Comparison of ENCODE assay signal across 12 mouse cellular contexts in the genomic region with DNA sequence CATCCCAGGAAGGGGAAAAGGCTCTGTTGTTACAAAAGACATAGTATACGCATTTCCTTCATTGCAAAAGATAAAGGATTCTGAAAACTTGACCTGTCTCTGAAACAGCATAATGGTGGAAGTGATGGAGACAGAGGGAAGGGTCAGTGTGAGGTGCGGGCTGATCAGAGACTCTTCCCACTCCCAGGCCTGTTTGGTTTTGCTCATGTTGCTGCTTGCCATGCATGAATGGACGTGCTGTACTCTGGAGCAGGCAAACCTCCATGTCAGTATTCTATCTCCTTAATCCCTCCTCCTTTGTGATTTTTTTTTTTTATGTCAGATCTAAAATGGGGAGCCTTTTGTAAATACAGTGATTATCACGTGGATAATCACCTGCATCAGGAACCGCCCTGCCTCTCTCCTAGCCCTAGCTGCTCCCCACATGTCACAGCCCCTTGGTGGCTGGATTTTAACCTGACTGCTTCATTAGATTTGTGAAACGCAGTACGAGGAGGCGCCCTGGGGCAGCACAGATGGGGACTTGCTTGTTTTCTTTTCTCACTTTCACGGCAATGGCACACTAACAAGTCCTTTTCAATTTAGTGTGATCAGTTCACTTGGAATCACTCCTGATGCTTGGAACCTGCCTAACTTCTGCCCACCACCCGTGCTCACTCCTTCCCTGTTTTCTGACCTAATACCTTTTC.
DNase-seq lines count a peak whose midpoint lies in the region; ATAC-seq and TF ChIP-seq lines count a peak whose summit lies in the region.
"Had no signal": no experiment of that assay in that cellular context is flagged by ENCODE, and none has a peak within 500 bp of the region (broad histone marks: within the 10 kb centered on the region; RNA-seq: fewer than 3 reads in every experiment).

No protein-coding gene starts in this region.

- H3K9me3 ChIP-seq in kidney, postnatal 0 days (replicated peaks; ENCODE audit: low read length) = no peaks in the 10 kb centered on the region
- H3K9me3 ChIP-seq in forebrain, embryonic 12.5 days = no peaks in the 10 kb centered on the region
- H3K9me3 ChIP-seq in midbrain, embryonic 14.5 days (ENCODE audit: control insufficient read depth, low read length) = no peaks in the 10 kb centered on the region

- WGBS in kidney, postnatal 0 days = 40% methylated on average over 10 of the region's 10 CpGs
- 49% methylated on average over 10 of the region's 10 CpGs for WGBS in forebrain, embryonic 12.5 days
- WGBS in midbrain, embryonic 14.5 days = 40% methylated on average over 10 of the region's 10 CpGs

- peak overlapping the region; percentile 47; the same call in 1 of the 2 replicates for H3K27ac ChIP-seq in kidney, postnatal 0 days
- peak overlapping the region; percentile 74 for H3K27ac ChIP-seq in forebrain, embryonic 12.5 days
- 0 out of 2 replicates have a peak overlapping the region, but pooled peaks have one; percentile 27 for H3K27ac ChIP-seq in midbrain, embryonic 14.5 days (replicated peaks; ENCODE audit: low read depth, low read length)
- H3K27ac ChIP-seq: gastrocnemius, adult 2 months had no signal

- H3K4me1 ChIP-seq in kidney, postnatal 0 days (replicated peaks; ENCODE audit: insufficient read depth, low read length) = no peaks in the 10 kb centered on the region
- peaks cover 11% of the 10 kb centered on the region for H3K4me1 ChIP-seq in forebrain, embryonic 12.5 days
- 0 out of 2 replicates have a peak, but pooled peaks cover 3% of the 10 kb centered on the region for H3K4me1 ChIP-seq in midbrain, embryonic 14.5 days (ENCODE audit: control insufficient read depth, insufficient read depth, low read length)

- ATAC-seq in kidney, postnatal 0 days (replicated peaks; ENCODE audit: low FRiP score, low read depth) = no peak
- peak; percentile 65; the same call in 1 of the 2 replicates for ATAC-seq in forebrain, embryonic 12.5 days (ENCODE audit: low FRiP score)
- no peak for ATAC-seq in midbrain, embryonic 14.5 days (ENCODE audit: low FRiP score, low TSS enrichment)

- no peak for TF ChIP-seq CTCF in kidney, postnatal 0 days (IDR thresholded peaks at IDR 0.05; ENCODE audit: low read depth)

- no peak overlapping the region for H3K9ac ChIP-seq in kidney, postnatal 0 days (ENCODE audit: low read depth, low read length)
- H3K9ac ChIP-seq in forebrain, embryonic 12.5 days = no peak overlapping the region
- no peak overlapping the region for H3K9ac ChIP-seq in midbrain, embryonic 14.5 days (replicated peaks; ENCODE audit: low read length)

- intact Hi-C loops in gastrocnemius, postnatal 14 days (cut with DNase I; ENCODE audit: low total_unique reads) = no loop called here

- no peak overlapping the region for H3K4me3 ChIP-seq in kidney, postnatal 0 days (replicated peaks; ENCODE audit: low read depth, low read length)
- H3K4me3 ChIP-seq in forebrain, embryonic 12.5 days (replicated peaks) = no peak overlapping the region
- H3K4me3 ChIP-seq in midbrain, embryonic 14.5 days (replicated peaks; ENCODE audit: low read depth, low read length) = no peak overlapping the region
- H3K4me3 ChIP-seq: gastrocnemius, adult 2 months had no signal

- peak; percentile 3 for DNase-seq in cerebellum, adult 11-12 months
- DNase-seq in cerebellum, adult 9-10 months = no peak
- peak; percentile 45 for DNase-seq in kidney, postnatal 0 days (ENCODE audit: low spot score)
- DNase-seq in kidney, adult 18-20 months = no peak
- peak; percentile 50 for DNase-seq in midbrain, embryonic 14.5 days
- no peak for DNase-seq in embryo, embryonic 10.5 days (ENCODE audit: low spot score)
- no peak for DNase-seq in gastrocnemius, postnatal 14 days
- DNase-seq: adrenal gland, postnatal 36 days; gastrocnemius, adult 2 months; kidney, adult 8-10 months had no signal

- no peaks in the 10 kb centered on the region for H3K27me3 ChIP-seq in kidney, postnatal 0 days (ENCODE audit: insufficient read depth, low read length)
- no peaks in the 10 kb centered on the region for H3K27me3 ChIP-seq in forebrain, embryonic 12.5 days
- H3K27me3 ChIP-seq in midbrain, embryonic 14.5 days (ENCODE audit: control insufficient read depth, insufficient read depth, low read length) = no peaks in the 10 kb centered on the region

- no peaks in the 10 kb centered on the region for H3K36me3 ChIP-seq in kidney, postnatal 0 days (ENCODE audit: insufficient read depth, low read length)
- H3K36me3 ChIP-seq in forebrain, embryonic 12.5 days (replicated peaks) = no peaks in the 10 kb centered on the region
- no peaks in the 10 kb centered on the region for H3K36me3 ChIP-seq in midbrain, embryonic 14.5 days (ENCODE audit: control insufficient read depth, insufficient read depth, low read length)

- no peak overlapping the region for H3K4me2 ChIP-seq in kidney, postnatal 0 days (ENCODE audit: low read length)
- H3K4me2 ChIP-seq in forebrain, embryonic 12.5 days = no peak overlapping the region
- no peak overlapping the region for H3K4me2 ChIP-seq in midbrain, embryonic 14.5 days (ENCODE audit: low read length)
- H3K4me2 ChIP-seq: liver, embryonic 11.5 days had no signal

Comparison
In these comparisons a context has a peak if more than half of its experiments do, and no peak if none do; other contexts are left out.
1. DNase-seq: peak in cerebellum, adult 11-12 months (single experiment), kidney, postnatal 0 days (single experiment) and midbrain, embryonic 14.5 days (single experiment); none in cerebellum, adult 9-10 months (single experiment), kidney, adult 18-20 months (single experiment), embryo, embryonic 10.5 days (single experiment) and gastrocnemius, postnatal 14 days (single experiment).
2. Peak in every context shown above with its lines, with median percentiles within 50 percentile points of each other: H3K27ac ChIP-seq.